Mouse (Mus musculus) heart, embryonic 13.5 days (tissue): ENCODE data around the gene Treh. TPM values are rescaled to one million over a fixed set of nuclear protein-coding genes. Genes with fewer than 3 reads are reported as not detected.

Source experiments
- ATAC-seq: fragments of 200-750 bp; cut with Nextera tagmentation; 2 replicates; pipeline ENCODE4 v1.8.0; 2017; ENCODE audit warnings: moderate TSS enrichment; ENCODE audit not compliant: insufficient number of reproducible peaks, low FRiP score, low TSS enrichment; ENCODE audit errors: extremely low read depth
- H3K27ac ChIP-seq: fragments of 300-500 bp; sonication (generic); replicated peaks from 2 replicates; pipeline ENCODE4 v1.5.1; 2015; ENCODE audit warnings: moderate library complexity, mild to moderate bottlenecking, inconsistent platforms
- H3K27me3 ChIP-seq: fragments of 300-500 bp; sonication (generic); replicated peaks from 2 replicates; pipeline ENCODE4 v1.6.1; 2015; ENCODE audit warnings: mild to moderate bottlenecking, inconsistent platforms
- H3K36me3 ChIP-seq: fragments of 300-500 bp; sonication (generic); 2 replicates; pipeline ENCODE4 v1.6.1; 2015; ENCODE audit warnings: mild to moderate bottlenecking, inconsistent platforms
- H3K4me1 ChIP-seq: fragments of 300-500 bp; sonication (generic); 2 replicates; pipeline ENCODE4 v1.6.1; 2015; ENCODE audit warnings: inconsistent platforms
- H3K4me2 ChIP-seq: fragments of 300-500 bp; sonication (generic); 2 replicates; pipeline ENCODE4 v1.6.1; 2015; ENCODE audit warnings: inconsistent platforms, mild to moderate bottlenecking, moderate library complexity
- H3K4me3 ChIP-seq: fragments of 300-500 bp; sonication (generic); 2 replicates; pipeline ENCODE4 v1.5.1; 2015; ENCODE audit warnings: moderate library complexity, mild to moderate bottlenecking, inconsistent platforms
- H3K9ac ChIP-seq: fragments of 300-500 bp; sonication (generic); 2 replicates; pipeline ENCODE4 v1.6.1; 2015; ENCODE audit warnings: inconsistent platforms, mild to moderate bottlenecking, moderate library complexity
- H3K9me3 ChIP-seq: fragments of 300-500 bp; sonication (generic); 2 replicates; pipeline ENCODE4 v1.6.1; 2016; ENCODE audit warnings: inconsistent platforms
- WGBS: fragments of 180-500 bp; shearing (Covaris S2); methylation state at CpG from one replicate; pipeline ENCODE4 v1.1.7; 2015; ENCODE audit warnings: mixed read lengths; 5-methylcytosine and 5-hydroxymethylcytosine counted together
- polyA plus RNA-seq: library from polyadenylated mRNA; unstranded; fragments of >200 nt; fragmentation: Nextera tagmentation; extraction: Ambion mirVana; gene quantifications from 2 replicates; pipeline ENCODE4 v1.2.1, GENCODE M21; 2015

The Treh gene
- polyA plus RNA-seq, 1 experiment from 2014 or later = not detected

DNA sequence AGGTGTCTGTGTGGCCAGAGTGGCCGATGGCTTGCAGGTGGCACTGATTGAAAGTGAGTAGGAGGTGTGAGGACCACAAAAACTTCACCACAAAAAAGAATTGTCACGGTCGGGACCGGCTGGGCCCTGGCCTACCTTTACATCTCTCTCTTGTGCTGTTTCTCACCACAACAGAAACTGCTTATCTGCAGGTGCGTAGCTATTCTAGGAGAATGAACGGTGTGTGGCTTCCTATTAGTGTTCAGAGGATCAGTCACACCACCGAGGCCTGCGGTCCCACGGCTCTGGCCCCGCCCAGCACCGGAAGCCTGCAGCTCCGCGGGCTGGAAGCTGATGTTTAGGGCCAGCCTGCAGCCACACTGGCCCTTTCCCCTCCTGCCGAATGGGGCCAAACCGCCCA is 27.1 kb upstream of the Treh start:
- no peak overlapping the region for H3K4me2 ChIP-seq
- peaks cover 3% of the 10 kb centered on the region for H3K36me3 ChIP-seq
- no peak for ATAC-seq
- H3K4me1 ChIP-seq = peaks cover 9% of the 10 kb centered on the region; the same call in 1 of the 2 replicates
- H3K4me3 ChIP-seq = no peak overlapping the region
- H3K9me3 ChIP-seq = no peaks in the 10 kb centered on the region
- H3K27ac ChIP-seq = no peak overlapping the region
- H3K9ac ChIP-seq = peak overlapping the region; percentile 28; the same call in 1 of the 2 replicates
- no peaks in the 10 kb centered on the region for H3K27me3 ChIP-seq
- WGBS = 47% methylated on average over 15 of the region's 15 CpGs

DNA sequence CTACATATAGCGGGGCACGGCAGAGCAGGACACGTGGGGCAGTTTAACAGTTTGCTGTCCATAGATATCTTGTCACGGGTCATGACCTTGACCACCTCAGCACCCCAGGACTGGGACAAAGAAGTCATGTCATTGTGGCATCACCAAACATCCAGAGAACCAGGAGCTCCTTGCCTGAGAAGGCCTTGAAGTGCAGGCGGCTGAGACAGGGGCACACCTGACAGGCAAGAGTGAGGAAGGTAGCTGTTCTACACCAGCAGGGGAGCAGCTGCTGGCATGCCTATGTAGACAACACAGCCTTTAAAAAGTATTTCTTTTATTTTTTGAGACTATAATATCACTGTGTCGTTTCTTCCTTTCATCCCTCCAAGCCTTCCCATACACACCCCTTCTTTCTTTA is 26.7 kb upstream of the Treh start:
- H3K9ac ChIP-seq = no peak overlapping the region; the same call in 1 of the 2 replicates
- H3K27ac ChIP-seq = no peak overlapping the region
- no peak overlapping the region for H3K4me2 ChIP-seq
- no peak for ATAC-seq
- WGBS = 71% methylated on average over 6 of the region's 6 CpGs
- peaks cover 9% of the 10 kb centered on the region; the same call in 1 of the 2 replicates for H3K4me1 ChIP-seq
- no peaks in the 10 kb centered on the region for H3K27me3 ChIP-seq
- no peak overlapping the region for H3K4me3 ChIP-seq
- H3K9me3 ChIP-seq = no peaks in the 10 kb centered on the region
- H3K36me3 ChIP-seq = no peaks in the 10 kb centered on the region

DNA sequence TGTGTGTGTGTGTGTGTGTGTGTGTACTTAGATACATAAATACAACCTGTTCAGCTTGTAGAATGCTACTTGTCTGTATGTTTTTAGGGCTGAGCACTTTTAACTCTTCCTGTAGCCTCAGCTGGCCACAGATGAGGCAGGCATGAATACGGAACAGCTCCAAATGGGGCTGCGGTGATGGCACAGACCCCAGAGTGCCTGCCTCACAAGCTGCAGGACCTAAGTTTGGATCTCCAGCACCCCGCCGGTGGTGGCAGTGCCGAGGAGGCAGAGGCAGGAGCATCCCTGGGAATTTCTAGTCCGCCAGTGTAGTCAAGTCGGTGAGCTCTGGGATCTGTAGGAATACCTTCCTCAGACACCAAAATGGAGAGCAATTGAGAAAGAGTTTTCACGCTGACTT is 26.0 kb upstream of the Treh start:
- Histone ChIP-seq H3K9ac (no peak overlapping the region), H3K4me1 (peaks cover 9% of the 10 kb centered on the region; the same call in 1 of the 2 replicates), H3K27me3 (no peaks in the 10 kb centered on the region), H3K4me2 (no peak overlapping the region), H3K27ac (no peak overlapping the region), H3K36me3 (no peaks in the 10 kb centered on the region), H3K4me3 (no peak overlapping the region), H3K9me3 (no peaks in the 10 kb centered on the region)
- WGBS = 91% methylated on average over 8 of the region's 8 CpGs
- ATAC-seq = no peak

DNA sequence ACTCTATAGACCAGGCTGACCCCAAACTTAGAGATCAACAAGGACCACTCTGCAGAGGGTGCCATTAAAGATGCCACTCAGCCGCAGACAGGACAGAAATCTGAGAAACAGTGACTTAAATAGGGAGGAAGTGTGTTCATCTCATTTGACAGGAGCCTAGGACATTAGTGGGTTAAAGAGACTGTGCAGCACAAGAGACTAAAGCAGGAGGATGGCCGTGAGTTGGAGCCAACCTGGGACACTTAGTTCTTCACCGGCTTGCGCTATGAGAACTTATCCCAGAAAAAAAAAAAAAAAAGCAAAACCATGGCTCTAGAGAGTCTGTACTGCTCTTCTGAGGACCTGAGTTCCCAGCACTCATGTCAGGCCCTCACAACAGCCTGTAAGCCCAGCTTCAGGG is 25.4 kb upstream of the Treh start:
- no peak overlapping the region for H3K27ac ChIP-seq
- no peak overlapping the region for H3K9ac ChIP-seq
- H3K27me3 ChIP-seq = no peaks in the 10 kb centered on the region
- no peak for ATAC-seq
- no peak overlapping the region for H3K4me3 ChIP-seq
- H3K4me2 ChIP-seq = no peak overlapping the region
- 77% methylated on average over 4 of the region's 4 CpGs for WGBS
- H3K36me3 ChIP-seq = no peaks in the 10 kb centered on the region
- H3K9me3 ChIP-seq = no peaks in the 10 kb centered on the region
- peaks cover 9% of the 10 kb centered on the region; the same call in 1 of the 2 replicates for H3K4me1 ChIP-seq

DNA sequence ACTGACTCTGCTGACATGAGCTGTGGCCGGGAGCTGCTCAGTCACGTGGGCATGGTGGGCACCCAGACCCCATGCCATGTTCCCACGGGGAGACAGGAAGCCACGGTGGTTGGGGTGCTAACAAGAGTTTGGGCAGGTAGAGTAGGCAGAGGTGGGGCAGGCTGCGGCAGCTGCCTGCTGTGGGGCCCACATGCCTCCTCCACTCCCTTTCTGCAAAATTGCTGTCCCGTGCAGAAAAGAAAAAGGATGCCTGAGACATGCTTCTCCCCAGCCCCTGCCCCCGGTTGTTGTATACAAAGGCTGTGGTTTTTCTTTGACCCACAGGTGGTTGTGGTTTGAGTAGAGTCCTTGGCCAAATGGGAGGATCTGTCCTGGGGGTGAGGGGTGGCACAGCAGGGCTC is 24.2 kb upstream of the Treh start:
- no peak overlapping the region for H3K4me2 ChIP-seq
- H3K36me3 ChIP-seq = no peaks in the 10 kb centered on the region
- no peak for ATAC-seq
- H3K27me3 ChIP-seq = no peaks in the 10 kb centered on the region
- H3K4me3 ChIP-seq = no peak overlapping the region
- no peak overlapping the region for H3K27ac ChIP-seq
- peaks cover 9% of the 10 kb centered on the region; the same call in 1 of the 2 replicates for H3K4me1 ChIP-seq
- WGBS = 68% methylated on average over 7 of the region's 7 CpGs
- H3K9me3 ChIP-seq = no peaks in the 10 kb centered on the region
- no peak overlapping the region for H3K9ac ChIP-seq

- Histone ChIP-seq H3K9me3 (no peaks in the 10 kb centered on the region), H3K27me3 (no peaks in the 10 kb centered on the region), H3K36me3 (no peaks in the 10 kb centered on the region), H3K27ac (no peak overlapping the region), H3K4me1 (peaks cover 5% of the 10 kb centered on the region), H3K9ac (no peak overlapping the region), H3K4me3 (no peak overlapping the region), H3K4me2 (no peak overlapping the region)
- WGBS = 7% methylated on average over 8 of the region's 8 CpGs
- no peak for ATAC-seq
Observed at GRCm38 (mm10) chr9:44652027-44652426, 21.0 kb upstream of the Treh start.

GRCm38 (mm10) chr9:44653896-44654295 is 19.1 kb upstream of the Treh start:
- Histone ChIP-seq H3K9ac (no peak overlapping the region), H3K9me3 (no peaks in the 10 kb centered on the region), H3K4me2 (no peak overlapping the region), H3K27me3 (no peaks in the 10 kb centered on the region), H3K4me1 (peaks cover 5% of the 10 kb centered on the region), H3K4me3 (no peak overlapping the region), H3K36me3 (no peaks in the 10 kb centered on the region), H3K27ac (no peak overlapping the region)
- no peak for ATAC-seq
- WGBS = 59% methylated on average over 4 of the region's 4 CpGs

DNA sequence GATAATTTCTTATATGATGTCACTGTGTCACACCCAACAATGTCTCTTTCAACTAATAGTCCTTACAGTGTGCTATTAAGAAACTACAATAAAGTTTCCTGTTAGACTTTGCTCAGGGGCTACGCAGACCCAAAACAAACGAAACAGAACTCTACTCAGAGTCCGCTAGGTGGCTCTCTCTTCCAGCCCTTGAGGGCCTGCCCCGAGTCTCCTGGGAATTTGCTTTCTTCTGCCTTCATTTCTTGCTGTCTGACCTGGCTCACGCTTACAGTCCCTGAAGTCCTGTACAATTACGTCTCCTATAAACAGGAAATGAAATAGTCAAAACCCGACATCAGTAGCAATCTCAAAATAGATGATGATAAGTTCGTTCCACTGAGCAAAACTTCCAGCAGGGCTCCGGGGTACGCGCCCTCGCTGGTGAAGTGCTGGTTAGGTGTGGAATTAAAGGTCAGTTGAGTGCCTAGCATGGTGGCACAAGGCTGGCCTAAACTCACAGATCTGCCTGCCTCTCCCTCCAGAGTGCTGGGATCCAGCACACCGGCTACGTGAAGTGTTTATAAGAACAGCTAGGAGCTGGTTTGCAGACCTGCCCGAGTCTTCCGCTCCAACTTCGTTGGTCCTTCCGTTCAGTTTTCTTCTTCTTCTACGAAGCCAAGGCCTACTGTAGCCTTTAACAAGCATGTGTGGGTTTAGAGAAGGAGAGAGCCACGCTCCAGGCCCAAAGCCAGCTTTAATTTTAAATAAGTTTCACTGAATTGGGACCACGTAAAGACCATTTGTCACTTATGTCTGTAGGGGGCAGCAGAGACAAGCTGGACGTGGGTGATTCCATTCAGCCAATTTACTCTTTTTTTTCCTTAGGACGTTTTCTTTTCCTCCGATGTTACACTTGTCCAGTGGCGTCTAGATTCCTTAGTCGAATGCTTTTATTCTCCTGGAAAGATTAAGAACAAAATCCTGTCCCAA is 17.7 kb upstream of the Treh start:
- peak overlapping the region; percentile 75 for H3K9ac ChIP-seq

GRCm38 (mm10) chr9:44663706-44664105 is 9.3 kb upstream of the Treh start:
- H3K27ac ChIP-seq = no peak overlapping the region
- no peaks in the 10 kb centered on the region for H3K9me3 ChIP-seq
- H3K4me1 ChIP-seq = no peaks in the 10 kb centered on the region
- H3K27me3 ChIP-seq = no peaks in the 10 kb centered on the region
- H3K9ac ChIP-seq = no peak overlapping the region
- H3K4me3 ChIP-seq = no peak overlapping the region
- no peaks in the 10 kb centered on the region for H3K36me3 ChIP-seq
- no peak overlapping the region for H3K4me2 ChIP-seq
- no peak for ATAC-seq
- WGBS = 81% methylated on average over 6 of the region's 6 CpGs

More for the DNA sequence above, 17.7 kb upstream of the Treh start:
- 21% methylated on average over 26 of the region's 26 CpGs for WGBS
- Histone ChIP-seq H3K4me1 (peaks cover 5% of the 10 kb centered on the region), H3K27ac (no peak overlapping the region), H3K4me3 (peak overlapping the region; percentile 44), H3K9me3 (no peaks in the 10 kb centered on the region), H3K36me3 (no peaks in the 10 kb centered on the region), H3K4me2 (peak overlapping the region; percentile 80), H3K27me3 (no peaks in the 10 kb centered on the region)
- ATAC-seq = no peak

- ATAC-seq = no peak
- Histone ChIP-seq H3K9ac (no peak overlapping the region), H3K4me1 (no peaks in the 10 kb centered on the region), H3K9me3 (0 out of 2 replicates have a peak, but pooled peaks cover 3% of the 10 kb centered on the region), H3K4me2 (no peak overlapping the region), H3K36me3 (no peaks in the 10 kb centered on the region), H3K27me3 (peaks cover 3% of the 10 kb centered on the region; the same call in 1 of the 2 replicates), H3K4me3 (no peak overlapping the region), H3K27ac (no peak overlapping the region)
- WGBS = 82% methylated on average over 5 of the region's 5 CpGs
Observed at GRCm38 (mm10) chr9:44671416-44671815, 1.6 kb upstream of the Treh start.

DNA sequence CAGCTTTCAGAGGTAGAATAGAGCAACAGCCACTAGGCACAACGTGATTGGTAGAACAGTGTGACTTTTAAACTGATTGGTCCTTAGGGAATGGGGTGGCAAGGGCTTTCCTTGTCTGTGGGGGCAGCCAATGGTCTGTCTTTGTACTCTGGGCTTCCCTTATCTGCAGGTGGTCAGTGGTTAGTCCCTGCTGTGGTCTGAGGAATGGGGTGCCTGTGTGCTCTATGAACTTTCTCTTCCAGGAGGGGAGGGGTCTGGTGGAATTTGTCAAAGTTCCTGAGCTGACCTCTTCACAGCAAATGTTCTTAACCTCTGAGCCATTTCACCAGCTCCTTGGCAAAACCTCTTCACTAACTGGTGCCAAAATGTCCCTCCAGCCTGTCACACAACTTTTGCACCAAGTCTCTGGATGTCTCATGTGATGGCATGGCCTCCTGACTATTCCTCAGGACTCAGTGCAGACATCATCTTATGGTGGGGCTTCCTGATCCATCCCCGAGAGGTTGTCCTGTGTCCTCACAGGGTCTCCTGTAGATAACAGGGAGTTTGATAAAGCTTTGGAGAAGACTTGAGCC is 655 bp upstream of the Treh start:
- H3K9me3 ChIP-seq = 0 out of 2 replicates have a peak, but pooled peaks cover 3% of the 10 kb centered on the region
- peaks cover 3% of the 10 kb centered on the region; the same call in 1 of the 2 replicates for H3K27me3 ChIP-seq
- H3K4me3 ChIP-seq = no peak overlapping the region
- no peak overlapping the region for H3K9ac ChIP-seq
- 42% methylated on average over 2 of the region's 2 CpGs for WGBS
- H3K36me3 ChIP-seq = no peaks in the 10 kb centered on the region
- H3K4me2 ChIP-seq = no peak overlapping the region
- no peak for ATAC-seq
- no peaks in the 10 kb centered on the region for H3K4me1 ChIP-seq
- H3K27ac ChIP-seq = no peak overlapping the region
